Mouse (Mus musculus) layer of hippocampus, adult 9-10 months (tissue): ENCODE measurements around the gene Abl1.

Experiments used
- DNase-seq: peaks from one replicate; pipeline ENCODE4 v3.0.0; 2022; ENCODE audit warnings: low spot score

Abl1 gene

GRCm38 (mm10) chr2:31689045-31689444 lies 869 bp downstream of the Abl1 start:
- DNase-seq: no peak

GRCm38 (mm10) chr2:31690063-31690462 lies 1.9 kb downstream of the Abl1 start:
- DNase-seq: no peak

GRCm38 (mm10) chr2:31698209-31698608 lies 10.0 kb downstream of the Abl1 start:
- no peak for DNase-seq

- DNase-seq: no peak
Observed at GRCm38 (mm10) chr2:31700545-31701446, 12.6 kb downstream of the Abl1 start.

- DNase-seq: no peak
Observed at GRCm38 (mm10) chr2:31703226-31703625, 15.1 kb downstream of the Abl1 start.

- no peak for DNase-seq
Observed at GRCm38 (mm10) chr2:31705914-31706313, 17.7 kb downstream of the Abl1 start.

- DNase-seq: no peak
Observed at GRCm38 (mm10) chr2:31706531-31706930, 18.4 kb downstream of the Abl1 start.

GRCm38 (mm10) chr2:31712716-31713115 lies 24.5 kb downstream of the Abl1 start:
- no peak for DNase-seq

- DNase-seq: no peak
Observed at GRCm38 (mm10) chr2:31713813-31714212, 25.6 kb downstream of the Abl1 start.

GRCm38 (mm10) chr2:31714780-31715179 lies 26.6 kb downstream of the Abl1 start:
- no peak for DNase-seq

- DNase-seq: peak; percentile 41
Observed at GRCm38 (mm10) chr2:31715985-31716384, 27.8 kb downstream of the Abl1 start.

- DNase-seq: no peak
Observed at GRCm38 (mm10) chr2:31719202-31719880, 31.2 kb downstream of the Abl1 start.

GRCm38 (mm10) chr2:31719944-31720343 lies 31.8 kb downstream of the Abl1 start:
- no peak for DNase-seq

- DNase-seq: no peak
Observed at GRCm38 (mm10) chr2:31720783-31721182, 32.6 kb downstream of the Abl1 start.

GRCm38 (mm10) chr2:31724730-31725490 lies 36.7 kb downstream of the Abl1 start:
- DNase-seq: no peak

GRCm38 (mm10) chr2:31727576-31728277 lies 39.6 kb downstream of the Abl1 start:
- DNase-seq: no peak

GRCm38 (mm10) chr2:31730640-31731039 lies 42.5 kb downstream of the Abl1 start:
- no peak for DNase-seq

- DNase-seq: no peak
Observed at GRCm38 (mm10) chr2:31732497-31732896, 44.3 kb downstream of the Abl1 start.

- no peak for DNase-seq
Observed at GRCm38 (mm10) chr2:31733558-31733957, 45.4 kb downstream of the Abl1 start.

GRCm38 (mm10) chr2:31739041-31739440 lies 50.9 kb downstream of the Abl1 start:
- DNase-seq: no peak

GRCm38 (mm10) chr2:31741728-31742127 lies 53.6 kb downstream of the Abl1 start:
- DNase-seq: no peak

GRCm38 (mm10) chr2:31742134-31742533 lies 54.0 kb downstream of the Abl1 start:
- DNase-seq: no peak
